Mouse (Mus musculus): ENCODE data around the gene Tm6sf1.

DNA sequence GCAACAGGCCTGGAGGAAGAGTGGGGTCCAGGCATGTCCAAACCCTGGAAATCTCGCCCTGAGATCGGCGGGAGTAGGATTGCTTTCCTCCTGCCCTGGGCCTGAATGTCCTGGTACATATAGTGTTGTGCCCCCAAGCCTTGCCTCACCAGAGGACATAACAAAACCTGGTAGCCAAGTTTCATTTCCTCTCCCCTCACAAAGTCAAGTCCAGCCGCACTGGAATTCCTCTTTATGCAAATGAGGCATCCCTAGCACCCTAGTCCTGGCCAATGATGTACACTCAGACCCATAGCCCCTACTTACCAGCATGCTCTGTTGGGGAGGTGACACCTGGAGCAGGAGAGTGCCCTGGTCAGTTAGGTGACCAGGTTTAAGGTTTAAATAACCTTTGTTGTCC, 2.6 kb upstream of the Tm6sf1 start:
- no peak for TF ChIP-seq POLR2A (IDR thresholded peaks at IDR 0.05; ENCODE audit: control insufficient read depth in 1 of 2, insufficient read depth in 1 of 2, low read depth in 1 of 2, low read length in 2 of 2, poor library complexity in 1 of 2)
- TF ChIP-seq CTCF (IDR thresholded peaks at IDR 0.05 in 2 of 3, conservative IDR thresholded peaks at IDR 0.05 in 1 of 3; ENCODE audit: control insufficient read depth in 1 of 3, insufficient read depth in 1 of 3, low read depth in 2 of 3, low read length in 3 of 3, poor library complexity in 1 of 3, severe bottlenecking in 1 of 3), result no peak
- no peak for TF ChIP-seq POLR2AphosphoS2 (IDR thresholded peaks at IDR 0.05; ENCODE audit: low read length)
- no peak for TF ChIP-seq MAZ (IDR thresholded peaks at IDR 0.05; ENCODE audit: low read depth, low read length)
- no peak for TF ChIP-seq MAX (IDR thresholded peaks at IDR 0.05; ENCODE audit: low read length)
